Mouse (Mus musculus): ENCODE measurements around the gene Mylip. TPM values are rescaled to one million over a fixed set of nuclear protein-coding genes. Genes with fewer than 3 reads are reported as not detected.

The Mylip gene
- polyA plus RNA-seq, 1 experiment = 15.3 TPM

- no peak for DNase-seq (ENCODE audit: extremely low spot score in 1 of 2, low spot score in 1 of 2)
Measured at GRCm38 (mm10) chr13:45423905-45424304, 34.4 kb downstream of the Mylip start.

DNA sequence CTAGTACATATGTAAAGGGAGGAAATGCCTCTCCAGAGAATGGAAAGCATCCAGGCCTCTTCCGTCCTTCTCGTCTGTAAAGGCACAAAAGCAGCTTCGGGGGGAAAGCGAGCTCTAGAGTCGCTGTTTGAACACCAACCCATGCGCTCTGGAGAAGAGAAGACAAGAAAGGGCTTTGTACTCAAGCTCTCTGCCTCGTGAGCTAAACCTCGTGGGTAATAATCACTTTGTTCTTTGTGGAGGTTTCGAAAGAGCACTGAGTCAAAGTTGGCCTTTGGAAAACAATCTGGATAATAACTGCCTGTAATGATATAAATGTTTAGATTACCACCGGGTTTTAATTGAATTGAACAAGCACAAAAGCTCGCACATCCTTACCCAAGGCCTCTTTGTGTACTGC is 39.7 kb downstream of the Mylip start:
- no peak for DNase-seq (ENCODE audit: extremely low spot score in 1 of 2, low spot score in 1 of 2)

GRCm38 (mm10) chr13:45437134-45437533 is 47.6 kb downstream of the Mylip start:
- DNase-seq (ENCODE audit: extremely low spot score in 1 of 2, low spot score in 1 of 2) = no peak

DNA sequence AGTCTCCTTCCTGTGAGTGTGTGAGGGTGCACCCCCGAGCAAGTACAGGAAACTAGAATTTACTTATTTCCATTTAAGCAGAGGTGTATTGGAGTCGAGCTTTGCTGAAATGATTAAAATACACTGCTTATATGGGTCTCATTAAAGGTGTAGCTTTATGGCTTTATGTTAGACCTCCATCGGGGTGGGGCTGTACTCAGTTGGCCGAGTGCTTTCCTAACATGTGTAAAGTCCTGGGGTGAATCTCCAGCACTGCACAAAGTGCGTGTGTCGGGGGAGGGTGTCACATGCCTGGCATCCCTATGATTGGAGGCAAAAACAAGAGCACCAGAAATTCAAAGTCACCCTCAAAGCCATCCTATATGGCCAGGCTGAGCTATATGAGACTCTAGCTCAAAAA is 49.3 kb downstream of the Mylip start:
- no peak for DNase-seq (ENCODE audit: extremely low spot score in 1 of 2, low spot score in 1 of 2)

- no peak for DNase-seq (ENCODE audit: extremely low spot score in 1 of 2, low spot score in 1 of 2)
Measured at GRCm38 (mm10) chr13:45440226-45440625, 50.7 kb downstream of the Mylip start.

GRCm38 (mm10) chr13:45442451-45442850 is 52.9 kb downstream of the Mylip start:
- peak in 1 of 2 experiments; percentile 43 for DNase-seq (ENCODE audit: extremely low spot score in 1 of 2, low spot score in 1 of 2)

- no peak for DNase-seq (ENCODE audit: extremely low spot score in 1 of 2, low spot score in 1 of 2)
Measured at GRCm38 (mm10) chr13:45442918-45443535, 53.5 kb downstream of the Mylip start.

- peak in 1 of 2 experiments; percentile 52 for DNase-seq (ENCODE audit: extremely low spot score in 1 of 2, low spot score in 1 of 2)
Measured at GRCm38 (mm10) chr13:45444220-45444619, 54.7 kb downstream of the Mylip start.

DNA sequence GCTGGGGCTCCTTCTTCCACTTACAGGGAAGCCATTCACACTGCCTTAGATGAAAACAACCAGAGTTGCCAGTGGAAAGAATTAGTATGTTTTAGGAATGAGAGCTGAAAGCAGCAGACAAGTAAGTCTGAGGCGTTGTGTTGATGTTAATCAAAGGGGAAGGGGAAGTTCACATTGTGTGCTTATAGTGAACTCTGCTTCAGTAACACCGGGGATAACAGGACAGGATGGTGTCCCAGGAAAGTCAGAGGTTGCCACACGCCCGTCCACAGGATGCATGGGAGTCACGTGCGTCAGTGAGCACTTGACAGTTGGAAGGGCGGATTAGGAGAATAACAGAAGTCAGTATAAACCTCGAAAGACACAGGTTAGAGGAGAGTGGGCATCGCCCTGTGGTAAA is 55.1 kb downstream of the Mylip start:
- DNase-seq (ENCODE audit: extremely low spot score in 1 of 2, low spot score in 1 of 2) = no peak

GRCm38 (mm10) chr13:45446636-45447035 is 57.1 kb downstream of the Mylip start:
- DNase-seq (ENCODE audit: extremely low spot score in 1 of 2, low spot score in 1 of 2) = no peak

GRCm38 (mm10) chr13:45452437-45452836 is 62.9 kb downstream of the Mylip start:
- DNase-seq (ENCODE audit: extremely low spot score in 1 of 2, low spot score in 1 of 2) = no peak

DNA sequence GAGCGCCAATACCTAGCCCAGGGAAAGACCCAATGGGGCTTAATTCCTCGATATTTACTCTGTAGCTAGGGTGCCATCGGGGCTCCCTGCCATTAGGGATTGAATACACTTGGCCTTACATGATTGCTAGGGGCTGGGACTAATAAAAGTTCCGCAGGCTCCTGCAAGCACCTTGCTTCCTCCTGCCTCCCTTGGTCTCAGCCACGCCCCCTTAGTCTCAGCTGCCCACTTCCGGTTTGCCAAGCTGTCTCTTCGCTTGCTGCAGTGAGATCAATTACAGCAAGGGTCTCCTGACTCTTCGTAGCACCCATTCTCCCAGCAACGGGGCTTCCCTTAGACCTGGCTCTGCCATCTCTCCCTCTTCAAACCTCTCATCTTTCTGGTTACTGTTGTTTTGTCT is 63.5 kb downstream of the Mylip start:
- no peak for DNase-seq (ENCODE audit: extremely low spot score in 1 of 2, low spot score in 1 of 2)

DNA sequence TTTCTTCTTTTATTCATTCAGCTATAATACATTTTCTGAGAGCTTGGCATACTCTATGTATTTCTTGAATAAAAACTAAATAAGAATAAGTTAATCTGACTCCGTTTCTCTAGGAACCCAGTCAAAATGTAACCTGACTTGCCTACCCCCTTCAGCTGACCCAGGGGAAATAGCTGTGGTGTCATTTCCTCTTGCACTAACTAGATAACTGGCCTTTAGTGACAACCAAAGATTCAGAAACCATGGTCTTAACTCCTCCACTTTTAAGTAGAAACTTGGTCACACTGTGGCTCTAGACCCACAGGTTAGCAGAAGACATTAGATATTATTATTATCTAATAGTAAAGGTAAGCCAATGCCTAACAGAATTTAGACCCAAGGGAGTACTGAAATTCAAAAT is 64.5 kb downstream of the Mylip start:
- DNase-seq (ENCODE audit: extremely low spot score in 1 of 2, low spot score in 1 of 2) = no peak

DNA sequence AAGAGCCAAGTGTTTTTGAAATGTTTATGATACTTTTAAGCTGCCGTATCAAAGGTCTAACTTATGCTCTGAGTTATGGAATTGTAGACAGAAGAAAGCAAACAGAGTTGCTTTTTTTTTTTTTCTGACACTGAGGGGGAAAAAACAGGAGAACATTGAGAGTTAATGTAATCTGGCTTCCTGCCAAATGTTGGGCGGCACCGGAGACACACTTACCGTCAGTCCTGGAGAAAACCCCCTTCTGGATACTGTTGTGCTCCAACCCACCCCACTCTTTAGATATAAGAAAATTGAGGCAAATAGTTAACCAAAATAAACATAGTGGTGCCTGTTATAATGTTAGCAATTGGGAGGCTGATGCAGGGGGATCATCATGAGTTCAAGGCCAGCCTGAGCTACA is 65.1 kb downstream of the Mylip start:
- DNase-seq (ENCODE audit: extremely low spot score in 1 of 2, low spot score in 1 of 2) = no peak

GRCm38 (mm10) chr13:45455108-45455861 is 65.7 kb downstream of the Mylip start:
- no peak for DNase-seq (ENCODE audit: extremely low spot score in 1 of 2, low spot score in 1 of 2)

DNA sequence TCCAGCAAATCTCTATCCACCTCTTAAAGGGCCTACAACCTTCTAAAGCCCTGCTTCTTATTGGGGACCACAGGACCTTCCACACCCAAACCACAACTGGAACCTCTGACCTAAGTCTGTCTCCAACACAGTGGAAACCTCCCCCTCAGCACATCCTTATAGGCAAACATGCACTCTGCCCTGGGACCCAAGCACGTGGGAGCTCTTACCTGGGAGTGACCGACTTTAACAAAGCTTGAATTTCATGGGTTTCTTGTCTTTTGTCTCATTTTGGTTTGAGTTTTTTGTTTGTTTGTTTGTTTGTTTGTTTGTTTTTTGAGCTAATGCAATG is 66.3 kb downstream of the Mylip start:
- no peak for DNase-seq (ENCODE audit: extremely low spot score in 1 of 2, low spot score in 1 of 2)

- no peak for DNase-seq (ENCODE audit: extremely low spot score in 1 of 2, low spot score in 1 of 2)
Measured at GRCm38 (mm10) chr13:45457459-45457858, 67.9 kb downstream of the Mylip start.

GRCm38 (mm10) chr13:45460177-45460576 is 70.6 kb downstream of the Mylip start:
- no peak for DNase-seq (ENCODE audit: extremely low spot score in 1 of 2, low spot score in 1 of 2)

DNA sequence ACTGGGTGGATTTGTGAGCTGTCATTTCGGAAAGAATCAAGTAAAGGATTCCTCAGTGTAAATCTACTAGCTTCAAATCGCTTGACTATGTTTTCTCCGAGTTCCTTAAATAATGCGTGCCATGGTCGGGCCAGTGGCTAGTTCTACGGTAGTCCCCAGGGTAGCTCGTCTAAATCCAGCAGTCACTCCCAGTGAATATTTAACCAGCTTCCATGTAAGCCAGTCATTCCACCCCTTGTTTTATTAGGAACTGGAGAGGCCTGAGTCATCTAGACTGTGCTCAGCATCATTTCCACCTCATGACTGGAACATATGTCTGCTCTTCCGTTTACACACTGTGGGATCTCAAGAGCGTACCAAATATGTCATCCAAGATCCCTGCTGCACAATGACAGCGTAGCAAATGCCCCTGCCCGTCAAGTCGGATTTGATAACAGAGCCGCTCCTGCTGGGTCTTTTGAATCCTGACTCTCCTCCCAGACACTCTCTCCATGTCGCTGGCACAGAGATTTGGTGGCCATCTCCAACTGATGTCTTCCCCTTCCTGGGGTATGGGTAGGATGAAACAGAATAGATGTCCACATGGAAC is 71.9 kb downstream of the Mylip start:
- DNase-seq (ENCODE audit: extremely low spot score in 1 of 2, low spot score in 1 of 2) = peak in 1 of 2 experiments; percentile 29

Measured in frontal cortex, adult 2 months (tissue).